Comparison of ENCODE assay signal across 18 mouse cellular contexts in genomic region chr1:168255347-168255908, GRCm38 (mm10).
"Had no signal": no experiment of that assay in that cellular context is flagged by ENCODE, and none has a peak within 500 bp of the region (broad histone marks: within the 10 kb centered on the region; RNA-seq: fewer than 3 reads in every experiment).

No protein-coding gene starts in this region.

- H3K9me3 ChIP-seq: liver, embryonic 15.5 days; lung, embryonic 15.5 days; megakaryocyte, embryonic 14.5 days; stomach, embryonic 15.5 days had no signal

- H3K4me3 ChIP-seq: liver, embryonic 15.5 days; lung, embryonic 15.5 days; megakaryocyte, embryonic 14.5 days; stomach, embryonic 15.5 days had no signal

- DNase-seq: liver, postnatal 0 days; lung, adult 2 months; lung, postnatal 14 days; lung, postnatal 36 days; midbrain, embryonic 14.5 days; right cerebral cortex, postnatal 14 days; thymus, adult 2 months; thymus, postnatal 25 days; thymus, postnatal 4 days had no signal

- H3K36me3 ChIP-seq: liver, embryonic 15.5 days; lung, embryonic 15.5 days; stomach, embryonic 15.5 days had no signal

- H3K27me3 ChIP-seq: liver, embryonic 15.5 days; lung, embryonic 15.5 days; megakaryocyte, embryonic 14.5 days; stomach, embryonic 15.5 days had no signal

- ATAC-seq: liver, postnatal 0 days; lung, postnatal 0 days; midbrain, embryonic 16.5 days had no signal

- H3K4me1 ChIP-seq: liver, embryonic 15.5 days; stomach, embryonic 15.5 days had no signal

- H3K4me2 ChIP-seq: liver, embryonic 15.5 days; lung, embryonic 15.5 days; midbrain, embryonic 11.5 days; stomach, embryonic 15.5 days had no signal

- H3K27ac ChIP-seq: liver, embryonic 15.5 days; lung, embryonic 15.5 days; macrophage; stomach, embryonic 15.5 days; stomach, postnatal 0 days had no signal

- H3K9ac ChIP-seq: liver, embryonic 15.5 days; liver, postnatal 0 days; lung, embryonic 15.5 days; stomach, embryonic 15.5 days had no signal
